Mouse (Mus musculus) embryonic facial prominence, embryonic 13.5 days (tissue): Measurements from ENCODE around the gene Marveld1. TPM values are rescaled to one million over a fixed set of nuclear protein-coding genes. Genes with fewer than 3 reads are reported as not detected.

Experiments used
- ATAC-seq: fragments of 200-750 bp; cut with Nextera tagmentation; 2 replicates; pipeline ENCODE4 v1.8.0; 2017; ENCODE audit warnings: low read depth; ENCODE audit not compliant: insufficient number of reproducible peaks, insufficient read depth, low FRiP score, low TSS enrichment
- H3K27ac ChIP-seq: fragments of 300-500 bp; sonication (generic); 2 replicates; pipeline ENCODE4 v1.5.1; 2015; ENCODE audit warnings: moderate library complexity, mild to moderate bottlenecking, inconsistent platforms
- H3K27me3 ChIP-seq: fragments of 300-500 bp; sonication (generic); 2 replicates; pipeline ENCODE4 v1.6.1; 2015; ENCODE audit warnings: mild to moderate bottlenecking, inconsistent platforms
- H3K36me3 ChIP-seq: fragments of 300-500 bp; sonication (generic); 2 replicates; pipeline ENCODE4 v1.6.1; 2015; ENCODE audit warnings: mild to moderate bottlenecking, inconsistent platforms
- H3K4me1 ChIP-seq: fragments of 300-500 bp; sonication (generic); 2 replicates; pipeline ENCODE4 v1.6.1; 2015; ENCODE audit warnings: inconsistent platforms
- H3K4me2 ChIP-seq: fragments of 300-500 bp; sonication (generic); 2 replicates; pipeline ENCODE4 v1.6.1; 2015; ENCODE audit warnings: moderate library complexity, mild to moderate bottlenecking, inconsistent platforms
- H3K4me3 ChIP-seq: fragments of 300-500 bp; sonication (generic); 2 replicates; pipeline ENCODE4 v1.5.1; 2015; ENCODE audit warnings: mild to moderate bottlenecking, inconsistent platforms
- H3K9ac ChIP-seq: fragments of 300-500 bp; sonication (generic); 2 replicates; pipeline ENCODE4 v1.6.1; 2015; ENCODE audit warnings: mild to moderate bottlenecking, inconsistent platforms
- H3K9me3 ChIP-seq: fragments of 300-500 bp; sonication (generic); 2 replicates; pipeline ENCODE4 v1.6.1; 2016; ENCODE audit warnings: inconsistent platforms
- WGBS: fragments of 180-500 bp; shearing (Covaris S2); methylation state at CpG from one replicate; pipeline ENCODE4 v1.1.7; 2015; ENCODE audit warnings: mixed read lengths; 5-methylcytosine and 5-hydroxymethylcytosine counted together
- polyA plus RNA-seq: library from polyadenylated mRNA; unstranded; fragments of >200 nt; fragmentation: Nextera tagmentation; extraction: Ambion mirVana; gene quantifications from 2 replicates; pipeline ENCODE4 v1.2.1, GENCODE M21; 2015

Marveld1 gene
- polyA plus RNA-seq = 11.6 and 13.3 TPM in 2 replicates

DNA sequence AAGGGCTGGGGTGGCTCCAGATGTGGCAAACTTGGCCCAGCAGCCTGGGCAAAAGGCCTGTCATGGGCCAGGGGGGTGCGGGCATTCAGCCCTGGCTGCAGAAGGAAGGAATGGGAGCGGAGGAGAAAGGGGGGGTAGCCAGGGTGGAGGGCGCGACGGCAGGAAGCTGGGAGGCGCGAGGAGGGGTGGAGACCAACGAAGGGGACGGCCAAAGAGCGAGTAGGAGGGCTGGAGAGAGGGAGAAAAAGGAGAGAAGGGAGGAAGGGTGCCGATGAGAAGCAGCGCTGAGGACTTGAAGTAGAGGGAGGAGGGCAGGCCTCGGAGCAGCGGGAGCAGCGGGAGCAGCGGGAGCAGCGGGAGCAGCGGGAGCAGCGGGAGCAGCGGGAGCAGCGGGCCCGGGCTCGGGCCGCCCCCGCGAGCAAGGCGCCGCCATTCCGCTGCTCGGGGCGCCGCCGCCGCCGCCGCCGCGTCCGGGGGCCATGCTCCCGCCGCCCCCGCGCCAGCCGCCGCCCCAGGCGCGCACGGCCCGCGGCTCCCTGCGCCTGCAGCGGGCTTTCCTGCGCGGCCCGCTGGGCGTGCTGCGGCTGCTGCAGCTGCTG lies at the start of gene Marveld1:
Gene Marveld1, plus strand, starts transcription at position 231 of the 599 bp plus-strand sequence.
- H3K27me3 ChIP-seq = no peaks in the 10 kb centered on the region
- peak within 1 kb of the TSS; percentile 95 for H3K27ac ChIP-seq
- H3K9ac ChIP-seq = peak within 1 kb of the TSS; percentile 95
- H3K4me2 ChIP-seq = peak within 1 kb of the TSS; percentile 60
- peak within 1 kb of the TSS; percentile 84 for H3K4me3 ChIP-seq
- peaks cover 54% of the 10 kb centered on the region for H3K4me1 ChIP-seq
- 1% methylated on average over 44 of the region's 57 CpGs for WGBS
- H3K9me3 ChIP-seq = no peaks in the 10 kb centered on the region
- ATAC-seq = peak; percentile 62; the same call in 1 of the 2 replicates
- H3K36me3 ChIP-seq = peaks cover 13% of the 10 kb centered on the region

DNA sequence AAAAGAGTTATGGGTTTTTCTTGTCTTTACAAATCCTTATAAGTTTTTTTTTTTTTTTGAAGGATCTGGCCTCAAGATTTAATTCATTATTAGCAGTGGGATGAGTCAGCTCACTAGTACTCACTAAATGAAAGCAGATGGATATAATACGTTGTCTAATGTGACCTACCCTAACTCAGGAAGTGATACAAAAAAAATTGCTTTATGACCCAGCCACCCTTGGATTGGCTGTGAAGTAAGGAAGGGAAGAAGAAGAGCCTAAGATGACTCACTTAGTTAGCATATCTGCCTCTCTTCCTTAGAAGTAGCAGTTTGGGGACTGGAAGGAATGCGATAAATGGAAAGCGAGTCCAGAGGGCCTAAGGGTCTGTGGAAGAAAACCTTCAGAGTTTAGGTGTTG lies 47.8 kb upstream of the Marveld1 start:
- no peak overlapping the region for H3K9ac ChIP-seq
- H3K4me1 ChIP-seq = 0 out of 2 replicates have a peak, but pooled peaks cover 2% of the 10 kb centered on the region
- no peaks in the 10 kb centered on the region for H3K9me3 ChIP-seq
- H3K4me2 ChIP-seq = no peak overlapping the region
- no peak for ATAC-seq
- peaks cover 45% of the 10 kb centered on the region for H3K36me3 ChIP-seq
- H3K4me3 ChIP-seq = no peak overlapping the region
- no peak overlapping the region for H3K27ac ChIP-seq
- WGBS = 73% methylated on average over 3 of the region's 3 CpGs
- no peaks in the 10 kb centered on the region for H3K27me3 ChIP-seq

DNA sequence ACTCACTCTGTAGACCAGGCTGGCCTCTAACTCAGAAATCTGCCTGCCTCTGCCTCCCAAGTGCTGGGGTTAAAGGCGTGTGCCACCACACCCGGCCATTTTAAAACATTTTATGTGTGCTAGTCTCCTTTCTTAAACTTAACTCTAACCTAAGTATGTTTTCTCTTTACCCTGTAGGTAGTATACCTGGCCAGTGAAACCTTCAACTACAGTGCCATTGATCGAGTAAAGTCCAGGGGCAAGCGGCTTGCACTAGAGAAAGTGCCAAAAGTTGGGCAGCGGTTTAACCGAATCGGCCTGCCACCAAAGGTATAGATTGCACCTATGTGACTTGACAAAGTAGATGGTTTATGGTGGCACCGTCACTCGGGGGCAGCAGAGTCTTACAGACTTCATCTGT lies 42.5 kb upstream of the Marveld1 start:
- H3K4me2 ChIP-seq = no peak overlapping the region
- no peaks in the 10 kb centered on the region for H3K9me3 ChIP-seq
- no peaks in the 10 kb centered on the region for H3K27me3 ChIP-seq
- H3K4me1 ChIP-seq = no peaks in the 10 kb centered on the region
- peaks cover 61% of the 10 kb centered on the region for H3K36me3 ChIP-seq
- H3K27ac ChIP-seq = no peak overlapping the region
- no peak for ATAC-seq
- WGBS = 91% methylated on average over 9 of the region's 9 CpGs
- H3K4me3 ChIP-seq = no peak overlapping the region
- H3K9ac ChIP-seq = no peak overlapping the region

DNA sequence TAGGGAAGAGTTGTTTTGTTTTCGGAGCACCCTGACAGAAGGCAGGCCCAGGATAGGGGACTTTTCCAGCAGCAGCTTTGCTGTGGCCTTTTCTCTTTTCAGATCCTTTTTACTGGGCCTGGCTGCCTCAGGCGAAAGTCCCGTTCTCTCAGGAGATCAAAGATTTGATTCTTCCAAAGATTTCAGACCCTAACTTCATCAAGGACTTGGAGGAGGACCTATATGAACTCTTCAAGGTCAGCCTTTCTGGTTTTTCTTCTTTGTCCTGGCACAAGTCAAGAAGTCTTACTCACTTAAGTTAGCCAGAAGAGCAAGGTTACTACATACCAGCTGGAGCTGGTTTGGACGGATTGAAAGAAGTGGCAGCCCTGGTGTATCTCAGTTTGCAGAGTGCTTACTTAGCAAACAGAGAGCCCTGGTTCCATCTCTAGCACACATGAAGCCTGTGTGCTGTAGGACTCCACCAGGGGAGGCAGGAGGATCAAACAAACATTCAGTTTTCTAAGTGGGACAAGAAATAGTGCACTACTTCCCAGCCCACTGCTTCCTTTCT lies 31.3 kb upstream of the Marveld1 start:
- WGBS = 83% methylated on average over 4 of the region's 4 CpGs
- Histone ChIP-seq H3K9ac (no peak overlapping the region), H3K4me1 (no peaks in the 10 kb centered on the region), H3K4me3 (no peak overlapping the region), H3K9me3 (no peaks in the 10 kb centered on the region), H3K4me2 (no peak overlapping the region), H3K36me3 (peaks cover 75% of the 10 kb centered on the region), H3K27me3 (no peaks in the 10 kb centered on the region), H3K27ac (no peak overlapping the region)
- no peak for ATAC-seq

DNA sequence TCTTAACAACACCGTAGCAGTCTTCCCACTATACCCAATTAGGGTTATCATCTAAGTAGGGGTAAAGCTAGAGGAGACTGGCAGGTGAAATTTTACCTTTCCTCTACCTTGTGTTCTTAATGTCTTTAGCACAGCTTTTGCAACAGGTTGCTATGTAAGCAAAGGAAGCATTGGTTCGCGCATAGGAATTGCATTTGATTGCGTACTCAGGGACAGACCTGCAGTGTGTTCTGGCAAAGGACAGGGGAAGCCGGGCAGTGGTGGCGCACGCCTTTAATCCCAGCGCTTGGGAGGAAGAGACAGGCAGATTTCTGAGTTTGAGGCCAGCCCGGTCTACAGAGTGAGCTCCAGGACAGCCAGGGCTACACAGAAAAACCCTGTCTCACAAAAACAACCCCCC lies 29.1 kb upstream of the Marveld1 start:
- ATAC-seq = no peak
- Histone ChIP-seq H3K27ac (no peak overlapping the region), H3K4me3 (no peak overlapping the region), H3K9me3 (no peaks in the 10 kb centered on the region), H3K36me3 (peaks cover 92% of the 10 kb centered on the region), H3K9ac (no peak overlapping the region), H3K4me2 (no peak overlapping the region), H3K27me3 (no peaks in the 10 kb centered on the region), H3K4me1 (no peaks in the 10 kb centered on the region)
- WGBS = 96% methylated on average over 9 of the region's 9 CpGs

DNA sequence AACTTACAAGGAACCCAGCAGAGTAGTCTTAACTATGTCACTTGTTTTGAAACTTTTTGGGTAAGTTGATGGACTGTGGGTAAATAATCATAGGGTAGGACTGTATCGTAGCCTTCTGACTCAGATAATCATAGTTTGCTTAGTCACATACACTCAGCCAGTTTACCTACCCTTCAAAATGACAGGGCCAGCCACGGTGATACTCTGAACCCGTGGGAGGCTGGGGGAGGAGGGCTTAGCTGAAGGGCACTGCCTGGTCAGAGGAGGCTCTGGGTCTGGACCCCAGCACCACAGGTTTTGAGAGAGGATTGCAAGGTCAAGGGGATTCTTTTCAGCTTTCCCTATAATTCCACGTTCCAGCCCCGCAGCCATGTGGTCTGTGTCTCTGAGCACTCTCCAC lies 28.6 kb upstream of the Marveld1 start:
- Histone ChIP-seq H3K9ac (no peak overlapping the region), H3K36me3 (peaks cover 92% of the 10 kb centered on the region), H3K4me3 (no peak overlapping the region), H3K4me1 (no peaks in the 10 kb centered on the region), H3K4me2 (no peak overlapping the region), H3K9me3 (no peaks in the 10 kb centered on the region), H3K27ac (no peak overlapping the region), H3K27me3 (no peaks in the 10 kb centered on the region)
- ATAC-seq = no peak
- WGBS = 90% methylated on average over 5 of the region's 5 CpGs

DNA sequence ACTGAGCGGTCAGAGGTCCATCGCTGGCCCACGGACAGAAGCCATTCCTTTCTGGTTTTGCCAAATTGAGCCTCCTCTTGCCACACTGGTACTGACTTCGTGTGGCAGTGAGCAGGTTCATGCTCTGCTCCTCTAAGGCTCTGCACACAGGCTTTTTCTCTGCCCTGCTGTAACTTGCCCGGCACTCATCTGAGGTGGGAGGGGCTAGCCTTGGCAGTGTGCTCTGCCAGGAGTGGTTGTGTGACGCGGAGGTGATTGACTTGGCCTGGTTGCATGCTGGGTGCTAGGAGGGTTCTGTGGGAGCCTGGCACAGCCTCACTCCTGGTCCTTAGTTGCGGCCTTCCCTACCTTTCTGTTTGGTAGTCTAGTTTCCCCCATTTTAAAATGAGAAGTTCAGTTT lies 26.7 kb upstream of the Marveld1 start:
- 84% methylated on average over 8 of the region's 8 CpGs for WGBS
- Histone ChIP-seq H3K4me2 (no peak overlapping the region), H3K9me3 (no peaks in the 10 kb centered on the region), H3K27ac (no peak overlapping the region), H3K27me3 (no peaks in the 10 kb centered on the region), H3K4me1 (no peaks in the 10 kb centered on the region), H3K4me3 (no peak overlapping the region), H3K36me3 (peaks cover 91% of the 10 kb centered on the region), H3K9ac (no peak overlapping the region)
- no peak for ATAC-seq

DNA sequence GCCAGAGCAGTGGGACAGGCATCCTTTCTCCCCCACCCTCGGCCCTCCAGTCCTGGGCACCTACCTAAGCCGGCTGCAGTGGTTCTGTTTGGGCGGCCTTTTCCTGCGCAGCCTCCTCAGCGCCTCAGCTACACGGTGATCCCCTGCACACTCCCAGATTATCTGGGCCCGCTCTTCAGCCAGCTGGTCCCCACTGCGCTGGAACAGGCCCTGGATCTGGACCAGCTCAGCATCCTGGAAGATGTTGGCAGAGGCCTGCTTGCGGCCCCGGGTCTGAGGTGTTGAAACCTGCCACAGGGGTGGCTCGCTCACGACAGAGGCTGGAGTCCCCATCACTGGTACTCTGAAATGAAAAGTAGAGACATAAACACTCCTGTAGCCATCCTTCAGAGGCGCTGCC lies 22.5 kb upstream of the Marveld1 start:
- WGBS = 88% methylated on average over 13 of the region's 13 CpGs
- H3K27me3 ChIP-seq = no peaks in the 10 kb centered on the region
- H3K36me3 ChIP-seq = peaks cover 53% of the 10 kb centered on the region
- H3K9ac ChIP-seq = no peak overlapping the region
- H3K4me3 ChIP-seq = no peak overlapping the region
- ATAC-seq = no peak
- no peaks in the 10 kb centered on the region for H3K9me3 ChIP-seq
- H3K4me1 ChIP-seq = peaks cover 28% of the 10 kb centered on the region
- H3K4me2 ChIP-seq = no peak overlapping the region
- H3K27ac ChIP-seq = no peak overlapping the region

DNA sequence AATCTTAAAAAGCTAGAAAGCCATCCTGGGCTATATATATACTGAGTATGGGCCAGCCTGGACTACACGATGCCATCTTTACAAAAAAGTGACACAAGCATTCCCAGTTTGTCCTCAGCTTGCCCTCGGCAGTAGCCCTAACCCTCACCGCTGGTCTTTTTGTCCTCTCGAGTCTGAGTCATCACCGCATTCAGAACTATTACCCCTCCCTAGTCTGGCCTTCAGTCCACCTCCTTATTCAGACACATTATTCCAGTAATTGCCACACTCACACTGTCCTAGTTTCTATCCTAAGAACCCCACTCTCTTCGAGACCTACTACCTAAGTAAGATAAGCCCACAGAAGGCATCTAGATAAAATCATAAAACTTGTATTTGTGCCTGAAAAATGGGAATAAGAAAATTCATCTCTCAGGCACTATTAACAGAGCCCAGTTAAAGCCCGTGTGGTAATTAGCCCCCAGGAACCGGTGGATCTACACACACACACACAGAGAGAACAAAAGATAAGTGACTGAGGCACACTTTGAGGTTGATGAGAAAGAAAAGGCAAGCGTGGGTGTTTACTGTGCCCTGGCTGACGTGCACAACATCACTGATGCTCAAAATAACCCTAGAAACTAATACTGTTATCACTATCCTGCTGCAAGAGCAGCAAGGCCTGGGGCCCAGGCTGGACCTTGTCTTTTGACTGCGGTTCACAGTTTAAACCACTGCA lies 21.5 kb upstream of the Marveld1 start:
- WGBS = 84% methylated on average over 11 of the region's 11 CpGs
- peaks cover 38% of the 10 kb centered on the region for H3K4me1 ChIP-seq
- no peaks in the 10 kb centered on the region for H3K27me3 ChIP-seq
- H3K4me3 ChIP-seq = no peak overlapping the region
- no peak for ATAC-seq
- peaks cover 44% of the 10 kb centered on the region for H3K36me3 ChIP-seq
- no peak overlapping the region for H3K9ac ChIP-seq
- H3K4me2 ChIP-seq = no peak overlapping the region
- no peak overlapping the region for H3K27ac ChIP-seq
- H3K9me3 ChIP-seq = no peaks in the 10 kb centered on the region

DNA sequence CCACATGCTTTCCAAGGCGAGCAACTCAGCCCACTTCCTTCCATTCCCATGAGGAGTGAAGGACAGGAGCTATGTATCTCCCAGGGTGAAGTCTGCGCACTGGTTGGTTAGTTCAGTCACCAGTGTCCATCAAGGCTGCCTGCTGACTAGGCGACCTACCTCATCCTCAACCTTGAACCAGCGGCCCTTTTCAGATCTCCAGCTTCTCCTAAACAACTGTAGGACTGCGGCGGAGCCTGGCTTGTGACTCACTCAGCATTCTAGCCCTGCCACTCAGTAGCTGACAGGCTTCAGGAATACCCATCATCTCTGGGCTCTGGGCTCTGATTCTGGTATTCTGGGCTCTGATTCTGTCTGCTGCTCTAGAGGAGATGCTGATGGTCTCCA lies 21.0 kb upstream of the Marveld1 start:
- Histone ChIP-seq H3K4me3 (no peak overlapping the region), H3K27ac (no peak overlapping the region), H3K9ac (no peak overlapping the region), H3K4me2 (no peak overlapping the region), H3K27me3 (no peaks in the 10 kb centered on the region), H3K4me1 (peaks cover 43% of the 10 kb centered on the region), H3K36me3 (peaks cover 38% of the 10 kb centered on the region), H3K9me3 (no peaks in the 10 kb centered on the region)
- WGBS = 90% methylated on average over 6 of the region's 6 CpGs
- ATAC-seq = no peak

DNA sequence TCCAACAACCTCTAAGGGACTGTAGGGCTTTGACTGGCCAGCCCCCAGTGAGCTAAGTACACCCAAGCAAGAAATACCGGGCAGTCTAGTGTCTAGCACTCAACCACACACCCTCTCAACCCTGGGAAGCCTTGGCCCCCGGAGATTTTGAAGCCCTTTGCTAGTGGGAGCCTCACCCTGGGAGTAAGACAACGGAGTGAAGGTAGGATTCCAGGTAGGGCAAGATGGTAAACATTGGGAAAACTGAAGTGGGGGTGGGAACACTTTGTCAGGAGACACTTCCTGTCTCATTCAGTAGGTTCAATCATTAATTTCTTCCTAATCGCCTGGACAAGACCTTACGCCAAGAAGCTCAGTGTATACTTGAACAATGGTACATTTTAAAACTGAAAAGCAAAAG lies 20.2 kb upstream of the Marveld1 start:
- H3K27me3 ChIP-seq = no peaks in the 10 kb centered on the region
- peak overlapping the region; percentile 94; the same call in 1 of the 2 replicates for H3K4me2 ChIP-seq
- no peak overlapping the region for H3K27ac ChIP-seq
- no peak overlapping the region for H3K4me3 ChIP-seq
- WGBS = 89% methylated on average over 5 of the region's 5 CpGs
- H3K4me1 ChIP-seq = peaks cover 50% of the 10 kb centered on the region
- H3K9me3 ChIP-seq = no peaks in the 10 kb centered on the region
- no peak overlapping the region for H3K9ac ChIP-seq
- H3K36me3 ChIP-seq = peaks cover 30% of the 10 kb centered on the region
- no peak for ATAC-seq
